ENCODE assay signal across 17 mouse cellular contexts in the genomic region with DNA sequence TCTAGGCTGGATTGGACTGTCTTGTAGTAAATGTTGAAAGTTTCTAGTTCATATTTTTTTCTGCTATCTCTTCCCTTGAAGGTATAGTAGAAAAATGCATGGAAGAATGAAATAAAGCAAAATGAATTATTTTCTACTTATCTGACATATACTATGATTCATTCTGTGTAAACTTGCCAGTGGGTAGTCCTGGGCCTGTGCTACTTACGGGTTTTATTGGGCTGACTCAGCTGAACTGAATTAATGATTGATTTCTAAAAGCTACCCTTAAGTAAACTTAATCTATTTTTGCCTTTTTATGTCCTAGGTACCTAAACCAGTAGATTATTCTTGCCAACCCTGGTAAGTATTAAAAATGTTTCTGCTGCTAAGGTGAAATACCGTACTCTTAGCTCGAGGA.
"Had no signal": no experiment of that assay in that cellular context is flagged by ENCODE, and none has a peak within 500 bp of the region (broad histone marks: within the 10 kb centered on the region; RNA-seq: fewer than 3 reads in every experiment).

No protein-coding gene starts in this region.

- DNase-seq: lung, adult 18-20 months; lung, embryonic 14.5 days; lung, postnatal 10 days; lung, postnatal 4 days; midbrain, embryonic 14.5 days; retina, postnatal 1 day; right cerebral cortex, adult 18-20 months; right cerebral cortex, postnatal 25 days; right cerebral cortex, postnatal 4 days; spleen, adult 18-20 months; thymus, adult 18-20 months; thymus, postnatal 25 days; thymus, postnatal 4 days had no signal

- H3K27ac ChIP-seq: midbrain, embryonic 10.5 days; midbrain, embryonic 12.5 days; neural tube, embryonic 12.5 days had no signal

- H3K4me1 ChIP-seq: midbrain, embryonic 10.5 days; midbrain, embryonic 12.5 days; neural tube, embryonic 12.5 days had no signal

- H3K4me3 ChIP-seq: midbrain, embryonic 10.5 days; midbrain, embryonic 12.5 days; neural tube, embryonic 12.5 days had no signal

- H3K36me3 ChIP-seq: midbrain, embryonic 10.5 days; midbrain, embryonic 12.5 days; neural tube, embryonic 12.5 days had no signal

- ATAC-seq: midbrain, embryonic 16.5 days had no signal

- H3K27me3 ChIP-seq: midbrain, embryonic 12.5 days; neural tube, embryonic 12.5 days had no signal
